Mouse (Mus musculus): ENCODE results near the gene Gm38431.
"Not testable (repeated sequence)": the region's sequence is repeated elsewhere in the genome, so short reads cannot be mapped to it uniquely, and the experiment has no call there.

Gene Gm38431

DNA sequence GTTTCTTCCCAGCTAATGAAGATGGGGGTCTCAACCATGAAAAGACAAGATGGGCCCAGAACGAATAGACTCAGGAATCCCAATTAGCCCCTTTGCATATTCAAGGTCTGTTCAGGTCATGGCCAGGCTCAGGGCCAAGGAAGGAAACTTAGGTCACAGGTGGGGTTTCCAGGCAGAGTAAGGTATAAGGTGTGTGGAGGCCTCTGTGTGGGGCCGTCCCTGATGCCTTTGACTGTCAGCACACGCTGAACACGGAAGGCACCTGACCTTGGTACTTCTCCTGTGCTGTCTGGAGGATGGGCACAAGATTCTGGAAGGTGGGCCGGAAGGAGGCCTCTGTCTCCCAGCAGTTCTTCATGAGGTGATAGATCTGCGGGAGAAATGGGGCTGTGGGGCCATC lies 13.0 kb upstream of the Gm38431 start:
- no peak for DNase-seq

DNA sequence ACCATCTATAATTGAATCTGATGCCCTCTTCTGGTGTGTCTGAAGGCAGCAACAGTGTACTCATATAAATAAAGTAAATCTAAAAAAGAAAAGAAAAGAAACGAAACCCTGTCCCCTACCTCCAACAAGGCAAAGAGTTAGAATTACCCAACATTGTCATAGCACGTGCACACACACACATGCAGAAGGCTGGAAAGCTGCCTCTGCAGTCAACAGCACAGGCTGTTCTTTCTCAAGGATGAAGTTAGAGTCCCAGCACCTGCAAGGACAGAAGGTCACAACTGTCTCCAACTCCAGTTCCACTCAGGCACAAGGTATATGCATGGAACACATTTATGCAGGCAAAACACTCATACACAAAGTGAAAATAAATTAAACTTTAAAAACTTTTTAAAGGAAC lies 10.3 kb upstream of the Gm38431 start:
- no peak for DNase-seq

DNA sequence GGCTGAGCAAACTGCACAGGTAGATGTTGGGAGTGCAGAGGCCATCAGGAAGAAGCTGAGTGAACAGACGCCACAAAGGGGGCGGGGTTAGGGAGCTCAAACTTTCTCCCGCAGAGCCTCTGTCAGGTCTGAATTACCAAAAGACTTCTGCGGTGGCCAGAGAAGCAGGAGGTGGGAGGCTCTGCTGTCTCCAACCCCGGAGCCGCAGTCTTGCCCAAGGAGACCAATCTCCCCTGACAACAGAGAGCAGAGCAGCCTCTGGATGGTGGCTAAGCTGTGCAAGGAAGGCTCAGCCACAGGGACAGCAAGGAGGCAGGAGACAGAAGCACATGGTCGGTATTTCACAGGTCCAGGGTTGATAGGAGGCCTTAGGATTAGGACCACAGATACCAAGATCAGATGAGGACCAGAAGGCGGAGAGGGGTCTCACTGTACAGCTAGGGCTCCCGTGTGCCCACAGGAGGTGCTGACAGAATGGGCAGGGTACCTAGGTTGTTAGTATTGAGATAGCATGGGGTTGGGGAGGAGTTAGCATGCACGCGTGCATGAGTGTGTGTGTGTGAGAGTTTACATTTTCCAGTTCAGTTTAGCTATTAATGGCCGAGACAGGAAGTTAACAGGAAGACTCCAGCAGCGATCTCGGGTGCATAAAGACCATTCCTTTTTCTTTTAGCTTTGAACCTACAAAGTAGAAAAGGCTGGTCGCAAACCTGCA lies 8.8 kb upstream of the Gm38431 start:
- DNase-seq, result no peak

DNA sequence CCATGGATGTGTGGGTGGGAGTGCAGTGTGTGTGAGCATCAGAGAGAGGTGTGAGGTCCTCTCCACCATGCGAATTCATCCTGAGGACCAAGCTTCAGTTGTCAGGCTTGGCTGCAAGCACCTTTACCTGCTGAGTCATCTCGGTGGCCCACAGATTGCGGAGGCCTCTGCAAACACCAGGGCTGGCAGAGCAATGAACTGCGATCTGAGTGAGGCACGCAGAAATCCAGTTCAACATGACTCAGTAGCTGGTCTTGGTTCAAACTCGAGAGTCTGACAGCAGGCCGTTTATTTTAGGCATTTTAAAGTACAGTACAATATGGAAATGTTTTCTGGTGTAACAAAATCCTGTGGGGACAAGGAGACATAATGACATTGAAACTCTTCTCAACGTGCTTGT lies 6.0 kb upstream of the Gm38431 start:
- no peak for DNase-seq

DNA sequence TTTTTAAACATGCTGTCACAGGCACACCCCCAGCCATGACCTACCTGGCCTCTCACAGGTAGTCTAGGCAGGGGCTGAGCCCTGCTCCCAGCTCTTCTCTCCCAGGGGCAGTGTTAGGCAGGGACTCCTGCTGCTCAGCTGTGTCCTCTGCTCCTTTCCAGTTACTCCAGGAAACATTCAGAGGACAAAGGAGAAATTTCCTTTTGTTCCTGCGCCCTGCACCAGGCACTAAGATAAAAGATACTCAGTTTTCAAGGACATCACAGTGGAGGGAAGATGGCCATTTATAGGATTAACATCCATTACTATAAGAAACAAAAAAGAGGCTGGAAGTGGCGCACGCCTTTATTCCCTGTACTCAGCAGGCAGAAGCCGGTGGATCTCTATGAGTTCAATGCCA lies 4.2 kb upstream of the Gm38431 start:
- no peak for DNase-seq

DNA sequence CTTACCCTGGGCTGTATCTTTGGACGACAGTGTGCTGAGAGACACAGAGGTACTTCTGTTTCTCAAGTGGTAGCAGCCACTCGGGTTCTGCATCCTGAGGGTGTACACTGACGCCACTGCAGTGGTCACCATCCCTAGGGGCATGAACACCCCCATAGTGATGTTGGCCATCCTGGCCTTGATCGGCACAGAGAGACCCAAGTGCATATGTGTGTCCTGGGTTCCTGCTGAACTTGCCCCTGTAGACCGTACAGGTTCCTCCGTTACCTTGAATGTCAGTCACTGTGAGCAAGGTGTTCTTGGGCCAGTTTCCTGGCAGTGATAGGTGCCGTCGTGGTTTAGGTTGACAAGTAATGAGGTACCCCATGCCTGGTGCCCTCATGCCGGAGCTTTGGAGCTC lies 1.6 kb upstream of the Gm38431 start:
- DNase-seq, result no peak

DNA sequence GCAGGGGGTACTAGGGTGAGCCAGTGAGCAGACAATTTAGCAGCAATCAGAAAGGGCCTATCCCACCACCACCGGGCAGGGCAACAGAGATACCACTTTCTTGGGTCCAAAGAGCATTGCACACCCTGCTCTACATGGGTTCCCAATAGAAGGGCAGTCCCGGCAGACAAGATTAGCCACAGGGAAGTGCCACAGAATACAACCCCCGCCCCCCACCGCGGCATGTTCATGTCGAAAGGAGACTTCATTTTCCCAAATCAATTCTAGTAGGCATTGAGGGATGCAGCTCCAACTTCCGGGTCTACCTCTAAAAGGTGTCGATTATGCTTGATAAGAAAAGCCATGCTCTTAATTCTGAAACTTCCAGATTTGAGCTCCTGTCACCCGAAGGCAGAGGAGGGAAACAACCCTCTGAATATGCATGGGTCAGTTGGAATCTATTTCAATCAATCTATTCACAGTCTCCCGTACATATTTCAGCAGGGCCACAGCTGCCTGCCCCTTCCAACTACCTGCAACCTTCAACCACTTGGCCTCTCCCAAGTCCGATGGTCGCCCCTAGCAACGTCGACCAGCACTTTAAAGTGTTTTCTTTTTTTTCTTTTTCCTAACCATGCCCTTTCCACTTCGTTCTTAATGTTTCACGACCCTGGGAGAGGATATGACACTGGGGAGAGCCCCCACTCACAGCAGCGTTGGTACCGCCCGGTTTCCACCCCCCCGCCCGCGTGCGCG lies 658 bp downstream of the Gm38431 start:
- no peak for DNase-seq

DNA sequence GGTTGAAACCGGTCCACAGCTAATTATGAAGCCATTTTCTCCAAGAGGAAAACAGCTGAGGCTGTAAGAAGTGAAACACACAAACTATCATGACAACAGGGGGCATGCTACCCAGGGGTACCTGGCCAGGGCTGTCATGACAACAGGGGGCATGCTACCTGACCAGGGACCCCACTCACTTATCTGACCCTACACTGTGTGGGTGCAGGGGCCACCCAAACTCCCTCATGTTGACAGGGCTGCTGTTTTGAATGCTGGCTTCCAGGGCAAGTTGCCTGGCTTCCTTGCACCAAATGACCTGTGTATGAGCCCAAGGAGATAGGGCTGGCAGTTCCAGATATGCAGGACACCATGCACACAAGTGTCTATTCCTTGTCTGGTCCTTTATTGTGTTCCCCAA lies 1.3 kb downstream of the Gm38431 start:
- no peak for DNase-seq

DNA sequence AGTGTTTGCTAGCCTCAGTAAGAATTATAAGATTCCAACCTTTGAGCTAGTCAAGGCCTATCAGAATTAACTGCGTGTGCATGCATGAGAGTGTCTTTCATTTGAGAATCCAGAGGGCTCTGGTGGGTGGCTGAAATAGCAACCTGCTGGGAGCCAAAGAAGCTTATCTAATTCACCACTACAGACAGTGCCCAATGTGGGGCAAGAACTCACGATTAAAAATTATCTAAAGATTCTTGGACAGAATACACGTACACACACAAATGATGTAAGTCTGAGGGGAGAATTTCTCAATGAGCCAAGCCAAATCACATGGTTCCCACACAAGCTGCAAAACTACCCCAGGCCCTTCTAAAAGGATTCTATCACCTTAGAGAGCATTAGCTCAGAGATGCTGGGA lies 8.5 kb downstream of the Gm38431 start:
- DNase-seq, result no peak

DNA sequence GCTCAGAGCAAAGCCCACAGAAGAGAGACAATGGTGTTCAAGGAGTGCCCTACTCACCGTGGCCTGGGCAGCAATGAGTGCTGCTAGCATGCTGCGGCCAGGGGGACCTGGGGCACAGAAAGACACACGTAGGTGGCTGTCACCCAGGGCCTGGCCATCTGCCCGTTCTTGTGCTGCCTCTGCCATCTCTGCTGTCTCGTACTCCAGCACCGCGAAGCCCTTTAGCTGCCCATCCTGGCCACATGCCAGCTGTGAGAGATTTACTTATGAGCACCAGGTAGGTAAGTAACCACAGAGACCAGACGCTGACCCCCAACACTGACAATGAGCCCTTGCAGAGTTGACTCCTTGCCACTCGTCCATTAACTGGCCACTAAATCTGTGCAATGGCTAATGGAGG lies 10.7 kb downstream of the Gm38431 start:
- no peak for DNase-seq

DNA sequence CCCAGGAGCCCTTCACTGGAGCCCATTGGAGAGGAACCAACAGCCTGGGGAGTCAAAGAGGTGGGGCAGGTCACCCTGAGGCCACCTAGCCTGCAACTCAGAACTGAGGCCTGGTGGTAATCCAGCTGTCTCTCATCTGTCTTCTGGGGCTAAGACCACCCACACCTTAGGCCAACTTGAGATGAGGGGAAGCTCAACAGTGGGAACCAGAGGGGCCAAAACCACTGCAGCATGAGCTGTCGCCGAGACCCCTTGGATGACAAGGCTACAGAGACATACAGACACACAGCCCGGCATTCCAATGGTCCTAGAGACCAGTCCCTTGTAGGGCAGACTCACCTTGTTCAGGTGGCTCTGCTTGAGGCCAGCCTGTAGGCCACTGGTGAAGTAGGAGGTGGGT lies 16.2 kb downstream of the Gm38431 start:
- DNase-seq, result no peak

DNA sequence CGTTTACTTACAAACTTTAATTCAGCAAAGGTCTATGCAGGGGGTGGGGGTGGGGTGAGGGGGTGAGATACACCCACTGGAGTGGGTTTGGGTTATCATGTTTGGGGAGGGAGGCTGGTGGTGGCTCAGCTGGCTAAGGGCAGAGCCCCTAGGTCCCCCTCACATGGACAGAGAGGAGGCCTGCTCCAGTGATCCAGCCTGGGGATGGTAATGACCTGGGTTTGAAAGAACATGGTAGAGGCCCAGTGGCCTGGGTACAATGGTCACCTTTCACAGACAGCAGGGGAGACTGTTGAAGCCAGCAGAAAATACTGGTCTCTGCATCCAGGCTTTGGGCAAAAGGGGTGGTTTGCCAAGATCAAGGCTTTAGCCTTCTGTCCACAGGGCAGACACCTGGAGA lies 17.6 kb downstream of the Gm38431 start:
- DNase-seq, result no peak

DNA sequence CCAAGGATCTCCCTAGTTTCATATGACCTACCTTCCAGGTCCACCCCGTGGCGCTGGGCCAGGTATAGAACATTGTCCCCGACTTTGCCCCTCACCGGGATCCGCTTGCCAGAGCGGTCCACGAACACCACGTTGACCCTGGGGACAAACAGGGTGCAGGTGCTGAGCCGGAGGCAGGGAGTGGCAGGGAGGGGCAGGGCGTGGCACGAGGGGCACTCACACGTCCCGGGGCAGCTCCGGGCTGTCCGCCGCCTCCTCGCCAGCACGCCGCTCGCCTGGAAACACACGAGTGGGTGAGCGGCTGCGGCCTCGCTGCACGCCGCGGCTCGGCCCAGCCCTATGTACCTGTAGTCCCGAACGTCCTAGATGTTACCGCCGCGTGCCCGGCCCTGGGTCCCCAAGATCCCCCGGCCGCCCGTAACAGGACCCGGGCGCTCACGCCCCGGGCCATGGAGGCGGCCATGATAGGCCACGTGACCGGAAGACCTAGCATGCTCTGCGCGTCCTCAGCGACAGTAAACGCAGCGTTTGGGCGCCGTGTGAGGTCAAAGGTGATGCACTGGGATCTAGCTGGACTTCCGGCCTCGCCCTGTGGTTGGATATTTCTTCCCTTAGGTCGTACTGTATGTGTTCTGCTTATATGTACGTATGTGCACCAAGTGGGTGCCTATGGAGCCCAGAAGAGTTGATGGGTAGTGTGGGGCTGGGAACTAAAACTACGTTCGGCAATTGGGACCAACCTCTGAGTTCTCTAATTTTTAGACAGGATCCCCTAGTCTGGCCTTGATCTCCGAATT lies 18.6 kb downstream of the Gm38431 start, which contains the start of the genes Gm49373 and Fdx1l:
Gene Gm49373 (minus strand): TSS at position 53 of the 797 bp plus-strand sequence.
Gene Fdx1l (minus strand): TSS at position 571 of the 797 bp plus-strand sequence.
- DNase-seq, result peak; percentile 92

DNA sequence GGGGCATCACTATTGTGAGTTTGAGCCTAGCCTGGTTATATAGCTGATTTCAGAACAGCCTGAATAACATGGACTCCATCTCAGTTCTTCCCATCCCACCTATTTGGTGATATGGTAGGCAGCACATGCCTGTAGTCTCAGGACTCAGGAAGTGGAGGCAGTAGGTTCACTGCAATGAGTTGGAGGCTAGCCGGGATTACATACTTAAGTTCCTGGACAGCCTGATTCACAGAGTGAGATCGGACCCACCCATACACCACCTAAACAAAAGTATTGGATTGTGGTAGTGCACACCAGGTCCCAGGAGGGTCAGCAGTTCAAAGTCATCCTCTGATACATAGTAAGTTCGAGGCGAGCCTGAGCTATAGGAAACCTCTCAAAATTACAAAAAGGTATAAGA lies 19.2 kb downstream of the Gm38431 start:
- DNase-seq, result no peak

DNA sequence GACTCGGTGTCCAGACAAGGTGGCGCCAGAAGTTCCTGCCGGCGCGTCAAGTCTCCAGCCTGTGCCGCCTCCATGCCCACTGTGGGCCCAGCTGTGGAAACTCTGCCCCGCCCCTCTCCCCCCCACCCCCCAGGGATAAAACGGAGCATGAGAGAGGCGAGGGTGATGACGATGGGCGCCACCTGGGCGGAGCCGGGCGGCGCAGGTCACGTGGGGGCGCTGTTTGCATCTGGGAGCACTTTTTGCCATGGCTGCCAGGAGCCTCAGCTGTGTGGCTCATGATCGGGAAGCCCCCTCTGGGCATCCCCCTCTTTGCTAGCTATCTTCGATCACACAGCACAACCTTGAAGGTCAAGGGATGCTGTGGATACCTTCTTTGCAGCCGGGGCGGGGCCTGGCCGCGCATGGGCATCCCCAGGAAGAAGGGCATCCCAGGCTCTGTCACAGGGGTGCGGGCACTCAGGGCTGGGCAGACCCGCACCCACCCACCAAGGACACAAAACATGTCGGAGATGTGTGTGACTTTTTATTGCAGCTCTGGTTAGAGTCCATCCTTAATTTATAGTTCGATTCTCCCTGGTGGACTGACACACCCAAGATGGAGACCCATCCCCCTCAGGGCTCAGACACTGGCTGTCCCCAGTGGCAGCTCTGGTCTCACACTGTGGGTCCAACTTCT lies 24.7 kb downstream of the Gm38431 start, which contains the start of gene Zglp1:
Gene Zglp1 (minus strand): TSS at position 88 of the 679 bp plus-strand sequence.
- DNase-seq, result no peak

DNA sequence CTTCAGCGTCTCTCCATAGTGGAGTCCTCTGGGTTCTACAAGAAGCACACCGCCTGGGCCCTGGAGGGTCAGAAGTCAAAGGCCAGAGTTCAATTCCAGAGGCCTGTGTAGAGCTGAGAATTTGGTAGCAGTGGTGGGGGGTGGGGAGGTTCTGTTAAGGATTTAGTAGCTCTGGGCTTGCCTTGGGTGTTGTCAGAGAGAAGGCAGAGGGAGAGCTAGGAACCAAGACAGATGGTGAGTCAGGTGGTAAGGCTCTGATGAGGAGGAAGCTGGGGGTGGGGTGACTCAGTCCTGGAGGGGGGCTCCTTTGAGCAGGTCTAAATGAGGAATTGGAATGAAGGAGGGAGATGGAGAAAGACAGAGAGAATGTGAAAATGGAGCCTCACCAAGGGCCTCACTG lies 28.9 kb downstream of the Gm38431 start:
- DNase-seq, result no peak

DNA sequence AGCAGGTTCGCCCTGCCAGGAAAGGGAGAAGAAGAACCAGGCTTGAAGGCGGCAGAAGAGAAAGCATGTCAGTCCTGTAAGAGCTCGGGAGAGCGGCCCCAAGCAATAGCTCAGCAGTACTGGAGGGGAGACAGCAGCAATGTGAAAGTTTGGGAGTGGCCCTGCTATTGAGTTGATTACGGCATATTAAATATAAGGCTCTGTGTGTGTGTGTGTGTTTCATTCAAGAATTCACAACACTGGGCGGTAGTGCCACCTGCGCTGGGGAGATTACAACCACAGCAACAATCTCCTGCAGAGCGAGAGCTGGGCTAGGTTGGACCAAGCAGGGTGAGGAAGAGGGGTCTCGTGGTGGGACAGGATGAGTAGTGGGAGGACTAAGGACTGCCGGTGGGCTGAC lies 40.2 kb downstream of the Gm38431 start:
- DNase-seq, result no peak

DNA sequence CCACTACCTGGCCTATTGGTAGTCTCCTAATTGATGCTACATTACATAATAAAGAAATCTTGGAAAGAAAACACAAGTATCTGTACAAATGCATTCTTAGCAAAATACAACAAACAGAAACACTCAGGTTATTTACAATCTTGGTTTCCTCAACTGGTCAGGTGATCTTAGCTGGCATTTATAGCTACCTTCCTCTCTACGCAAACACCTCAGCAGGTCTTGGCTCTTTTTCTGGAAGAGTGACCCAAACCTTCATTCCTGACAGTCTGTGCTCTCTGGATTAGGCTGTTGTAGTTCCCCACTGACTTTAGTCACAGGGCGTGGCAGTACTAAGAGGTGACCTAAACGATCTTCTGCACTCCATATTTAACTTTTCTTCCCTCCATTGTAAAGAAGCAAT lies 46.6 kb downstream of the Gm38431 start:
- DNase-seq, result no peak

DNA sequence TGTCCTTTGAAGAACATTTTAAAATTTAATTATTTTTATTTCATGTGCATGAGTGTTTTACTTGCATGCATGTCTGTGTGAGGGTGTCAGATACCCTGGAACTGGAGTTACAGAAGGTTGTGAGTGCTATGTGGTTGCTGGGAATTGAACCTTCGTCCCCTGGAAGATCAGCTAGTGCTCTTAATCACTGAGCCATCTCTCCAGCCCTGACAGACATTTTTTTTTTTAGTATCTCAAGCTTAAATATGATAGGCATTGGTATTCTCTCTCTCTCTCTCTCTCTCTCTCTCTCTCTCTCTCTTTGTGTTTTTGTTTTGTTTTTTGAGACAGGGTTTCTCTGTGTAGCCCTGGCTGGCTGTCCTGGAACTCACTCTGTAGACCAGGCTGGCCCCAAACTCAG lies 47.0 kb downstream of the Gm38431 start:
- DNase-seq, result not testable (repeated sequence)

DNA sequence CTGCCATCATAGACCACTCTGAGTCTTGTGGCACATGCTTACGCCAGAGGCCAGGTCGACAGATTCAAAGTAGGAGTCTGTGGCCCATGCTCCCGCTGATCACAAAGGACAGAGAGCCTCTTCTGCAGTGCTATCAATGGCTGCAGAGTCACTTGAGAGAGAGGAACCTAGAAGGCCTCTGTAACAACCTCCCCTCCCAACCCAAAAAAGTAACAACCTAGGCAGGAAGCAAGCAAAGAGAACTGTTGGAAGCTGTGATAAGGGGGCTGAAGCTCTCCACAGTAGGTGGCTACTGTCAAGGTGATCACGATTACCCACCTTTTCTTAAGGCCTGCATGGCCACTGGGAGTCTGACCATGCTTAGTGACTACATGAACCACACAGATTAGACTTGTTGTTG lies 48.2 kb downstream of the Gm38431 start:
- DNase-seq, result no peak

DNA sequence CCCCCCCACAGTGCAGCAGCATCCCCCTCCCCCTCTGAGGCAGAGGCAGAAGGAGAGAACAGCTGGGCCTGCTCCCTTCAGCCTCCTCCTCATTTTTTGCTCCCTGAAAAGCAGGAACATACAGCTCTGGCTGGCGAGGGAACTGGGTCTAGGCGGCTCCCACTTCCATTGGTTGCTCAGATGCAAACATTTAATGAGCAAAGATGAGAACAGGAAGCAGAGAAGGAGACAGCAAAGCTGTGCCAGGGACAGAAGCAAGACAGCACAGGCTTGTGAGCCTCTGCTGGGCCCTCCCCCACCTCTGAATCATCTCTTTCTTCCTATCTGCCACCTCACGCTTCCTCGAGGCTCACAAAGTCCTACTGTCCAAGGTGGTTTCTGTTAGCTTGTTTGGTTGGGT lies 50.5 kb downstream of the Gm38431 start:
- no peak for DNase-seq

DNA sequence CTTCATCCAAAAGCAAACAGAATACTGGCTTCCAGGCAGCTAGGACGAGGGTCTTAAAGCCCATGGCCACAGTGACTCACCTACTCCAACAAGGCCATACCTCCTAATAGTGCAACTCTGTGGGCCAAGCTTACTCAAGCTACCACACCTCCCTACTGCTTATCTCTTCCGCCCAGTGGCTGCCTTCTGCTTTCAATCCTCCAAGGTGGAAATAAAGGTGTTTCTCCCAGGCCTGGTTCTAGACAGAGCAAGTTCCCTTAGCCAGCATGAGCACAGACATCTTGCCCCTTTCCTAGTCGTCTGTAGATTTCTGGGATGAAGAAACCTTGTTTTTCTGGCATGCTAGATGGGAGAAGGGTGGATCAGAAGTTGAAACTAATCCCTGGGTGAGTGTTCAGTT lies 52.0 kb downstream of the Gm38431 start:
- no peak for DNase-seq

DNA sequence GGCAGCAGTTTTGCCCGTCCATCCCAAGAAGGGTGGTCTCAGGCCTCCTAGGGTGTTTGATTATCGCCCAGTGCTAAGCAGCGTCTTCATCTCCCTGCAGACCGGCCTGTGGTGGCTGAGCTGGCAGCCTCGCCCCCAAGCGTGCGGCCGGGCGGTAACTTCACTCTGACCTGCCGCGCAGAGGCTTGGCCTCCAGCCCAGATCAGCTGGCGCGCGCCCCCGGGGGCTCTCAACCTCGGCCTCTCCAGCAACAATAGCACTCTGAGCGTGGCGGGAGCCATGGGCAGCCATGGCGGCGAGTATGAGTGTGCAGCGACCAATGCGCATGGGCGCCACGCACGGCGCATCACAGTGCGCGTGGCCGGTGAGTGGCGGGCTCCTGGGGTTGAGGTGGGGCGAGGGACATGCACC lies 54.3 kb downstream of the Gm38431 start:
- peak; percentile 66 for DNase-seq

Measured in right cerebral cortex, postnatal 4 days (tissue).